Mouse (Mus musculus): Measurements from ENCODE around the gene Chchd1.
A peak's percentile ranks its signal among the peaks of the same experiment; 100 is the strongest.

The Chchd1 gene

GRCm38 (mm10) chr14:20735052-20735451, 32.2 kb downstream of the Chchd1 start:
- Histone ChIP-seq H3K9me3 (ENCODE audit: low read length) (no peaks in the 10 kb centered on the region), H3K4me3 (replicated peaks; ENCODE audit: low read length) (0 out of 2 replicates have a peak overlapping the region, but pooled peaks have one; percentile 88), H3K36me3 (ENCODE audit: insufficient read depth, low read length) (peaks cover 39% of the 10 kb centered on the region), H3K4me1 (replicated peaks; ENCODE audit: low read depth, low read length) (peaks cover 41% of the 10 kb centered on the region), H3K27me3 (ENCODE audit: insufficient read depth, low read length) (peaks cover 45% of the 10 kb centered on the region)
- no peak for TF ChIP-seq CTCF (conservative IDR thresholded peaks at IDR 0.05; ENCODE audit: low read length)
- no peak for TF ChIP-seq POU5F1 (IDR thresholded peaks at IDR 0.05; ENCODE audit: borderline replicate concordance, low read length)

DNA sequence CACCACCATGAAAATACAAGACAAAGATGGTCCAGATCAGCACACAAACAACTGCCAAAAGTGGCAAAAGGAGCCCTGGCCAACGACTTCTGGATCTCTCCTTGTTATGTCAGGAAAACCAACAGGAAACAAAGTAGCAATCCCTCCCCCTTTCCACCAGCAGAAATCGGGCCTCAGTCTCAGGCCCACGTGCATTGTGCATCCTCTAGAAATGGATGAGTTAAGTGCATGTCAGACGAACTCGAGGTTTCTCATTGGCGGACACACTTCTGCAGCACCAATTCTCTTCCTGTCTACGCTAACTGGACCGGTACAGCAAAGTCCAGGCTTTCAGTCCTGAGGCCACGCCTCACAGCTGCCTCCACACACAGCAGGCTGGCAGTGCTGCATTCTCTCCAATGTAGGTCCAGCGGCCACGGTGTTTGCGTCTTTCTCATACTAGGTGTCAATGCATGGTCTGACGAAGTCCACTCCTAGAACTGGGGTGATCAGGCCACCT, 33.1 kb downstream of the Chchd1 start:
- peaks cover 39% of the 10 kb centered on the region for H3K4me1 ChIP-seq (replicated peaks; ENCODE audit: low read depth, low read length)
- no peaks in the 10 kb centered on the region for H3K9me3 ChIP-seq (ENCODE audit: low read length)
- peaks cover 48% of the 10 kb centered on the region for H3K36me3 ChIP-seq (ENCODE audit: insufficient read depth, low read length)
- no peak overlapping the region for H3K4me3 ChIP-seq (replicated peaks; ENCODE audit: low read length)
- peaks cover 36% of the 10 kb centered on the region for H3K27me3 ChIP-seq (ENCODE audit: insufficient read depth, low read length)
- TF ChIP-seq NANOG (IDR thresholded peaks at IDR 0.05; ENCODE audit: borderline replicate concordance, low read length) (no peak), POU5F1 (IDR thresholded peaks at IDR 0.05; ENCODE audit: borderline replicate concordance, low read length) (no peak), CTCF (conservative IDR thresholded peaks at IDR 0.05; ENCODE audit: low read length) (no peak)

GRCm38 (mm10) chr14:20737306-20737705, 34.5 kb downstream of the Chchd1 start:
- H3K4me1 ChIP-seq (replicated peaks; ENCODE audit: low read depth, low read length) = peaks cover 50% of the 10 kb centered on the region
- TF ChIP-seq POU5F1 (IDR thresholded peaks at IDR 0.05; ENCODE audit: borderline replicate concordance, low read length) = no peak
- peak; percentile 73 for TF ChIP-seq CTCF (conservative IDR thresholded peaks at IDR 0.05; ENCODE audit: low read length)
- TF ChIP-seq NANOG (IDR thresholded peaks at IDR 0.05; ENCODE audit: borderline replicate concordance, low read length) = peak; percentile 29; the same call in 1 of the 2 replicates
- H3K27me3 ChIP-seq (ENCODE audit: insufficient read depth, low read length) = peaks cover 24% of the 10 kb centered on the region
- peaks cover 61% of the 10 kb centered on the region for H3K36me3 ChIP-seq (ENCODE audit: insufficient read depth, low read length)
- peak overlapping the region; percentile 66 for H3K4me3 ChIP-seq (replicated peaks; ENCODE audit: low read length)
- no peaks in the 10 kb centered on the region for H3K9me3 ChIP-seq (ENCODE audit: low read length)

GRCm38 (mm10) chr14:20738511-20738910, 35.7 kb downstream of the Chchd1 start:
- Histone ChIP-seq H3K9me3 (ENCODE audit: low read length) (no peaks in the 10 kb centered on the region), H3K4me3 (replicated peaks; ENCODE audit: low read length) (no peak overlapping the region), H3K36me3 (ENCODE audit: insufficient read depth, low read length) (peaks cover 69% of the 10 kb centered on the region), H3K27me3 (ENCODE audit: insufficient read depth, low read length) (peaks cover 16% of the 10 kb centered on the region), H3K4me1 (replicated peaks; ENCODE audit: low read depth, low read length) (peaks cover 49% of the 10 kb centered on the region)
- TF ChIP-seq NANOG (IDR thresholded peaks at IDR 0.05; ENCODE audit: borderline replicate concordance, low read length) = no peak
- no peak for TF ChIP-seq POU5F1 (IDR thresholded peaks at IDR 0.05; ENCODE audit: borderline replicate concordance, low read length)
- no peak for TF ChIP-seq CTCF (conservative IDR thresholded peaks at IDR 0.05; ENCODE audit: low read length)

DNA sequence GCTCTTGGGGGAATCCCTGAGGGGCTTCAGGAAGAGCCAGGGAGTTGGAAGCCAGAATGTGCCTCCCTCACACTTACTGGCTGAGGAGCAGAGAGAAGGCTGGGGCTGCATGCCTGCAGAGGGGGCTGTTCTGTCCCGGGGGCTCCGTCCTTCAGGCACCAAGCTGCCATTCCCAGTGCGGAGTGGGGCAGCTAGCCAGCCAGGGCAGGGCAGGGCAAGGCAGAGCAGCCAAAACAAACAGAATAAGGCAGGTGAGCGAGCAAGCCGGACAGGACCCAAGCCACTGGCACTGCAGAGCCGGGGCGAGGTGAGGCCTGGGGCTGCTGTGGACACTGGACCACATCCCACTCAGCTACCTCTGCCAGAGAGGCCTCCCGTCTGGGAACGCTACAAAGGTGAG, 38.5 kb downstream of the Chchd1 start:
- Histone ChIP-seq H3K27me3 (ENCODE audit: insufficient read depth, low read length) (no peaks in the 10 kb centered on the region), H3K36me3 (ENCODE audit: insufficient read depth, low read length) (peaks cover 84% of the 10 kb centered on the region), H3K4me1 (replicated peaks; ENCODE audit: low read depth, low read length) (peaks cover 27% of the 10 kb centered on the region), H3K4me3 (replicated peaks; ENCODE audit: low read length) (no peak overlapping the region), H3K9me3 (ENCODE audit: low read length) (no peaks in the 10 kb centered on the region)
- TF ChIP-seq POU5F1 (IDR thresholded peaks at IDR 0.05; ENCODE audit: borderline replicate concordance, low read length) (no peak), CTCF (conservative IDR thresholded peaks at IDR 0.05; ENCODE audit: low read length) (no peak), NANOG (IDR thresholded peaks at IDR 0.05; ENCODE audit: borderline replicate concordance, low read length) (no peak)

- no peak overlapping the region for H3K4me3 ChIP-seq (replicated peaks; ENCODE audit: low read length)
These were observed 40.8 kb downstream of the Chchd1 start for GRCm38 (mm10) chr14:20743614-20744013.

GRCm38 (mm10) chr14:20746935-20747334, 44.1 kb downstream of the Chchd1 start:
- no peak overlapping the region for H3K4me3 ChIP-seq (replicated peaks; ENCODE audit: low read length)
- no peaks in the 10 kb centered on the region for H3K27me3 ChIP-seq (ENCODE audit: insufficient read depth, low read length)
- H3K4me1 ChIP-seq (replicated peaks; ENCODE audit: low read depth, low read length) = peaks cover 8% of the 10 kb centered on the region
- TF ChIP-seq CTCF (conservative IDR thresholded peaks at IDR 0.05; ENCODE audit: low read length) (peak; percentile 20; the same call in 1 of the 2 replicates), POU5F1 (IDR thresholded peaks at IDR 0.05; ENCODE audit: borderline replicate concordance, low read length) (no peak)
- H3K36me3 ChIP-seq (ENCODE audit: insufficient read depth, low read length) = peaks cover 55% of the 10 kb centered on the region
- H3K9me3 ChIP-seq (ENCODE audit: low read length) = no peaks in the 10 kb centered on the region

More at GRCm38 (mm10) chr14:20743614-20744013, 40.8 kb downstream of the Chchd1 start:
- TF ChIP-seq POU5F1 (IDR thresholded peaks at IDR 0.05; ENCODE audit: borderline replicate concordance, low read length) = no peak
- no peak for TF ChIP-seq NANOG (IDR thresholded peaks at IDR 0.05; ENCODE audit: borderline replicate concordance, low read length)
- no peak for TF ChIP-seq CTCF (conservative IDR thresholded peaks at IDR 0.05; ENCODE audit: low read length)
- Histone ChIP-seq H3K27me3 (ENCODE audit: insufficient read depth, low read length) (no peaks in the 10 kb centered on the region), H3K9me3 (ENCODE audit: low read length) (no peaks in the 10 kb centered on the region), H3K36me3 (ENCODE audit: insufficient read depth, low read length) (peaks cover 78% of the 10 kb centered on the region), H3K4me1 (replicated peaks; ENCODE audit: low read depth, low read length) (peaks cover 18% of the 10 kb centered on the region)

- TF ChIP-seq CTCF (conservative IDR thresholded peaks at IDR 0.05; ENCODE audit: low read length) = no peak
- no peak for TF ChIP-seq NANOG (IDR thresholded peaks at IDR 0.05; ENCODE audit: borderline replicate concordance, low read length)
- TF ChIP-seq POU5F1 (IDR thresholded peaks at IDR 0.05; ENCODE audit: borderline replicate concordance, low read length) = no peak
- peaks cover 7% of the 10 kb centered on the region for H3K4me1 ChIP-seq (replicated peaks; ENCODE audit: low read depth, low read length)
- H3K27me3 ChIP-seq (ENCODE audit: insufficient read depth, low read length) = no peaks in the 10 kb centered on the region
- H3K36me3 ChIP-seq (ENCODE audit: insufficient read depth, low read length) = peaks cover 49% of the 10 kb centered on the region
- H3K4me3 ChIP-seq (replicated peaks; ENCODE audit: low read length) = no peak overlapping the region
- H3K9me3 ChIP-seq (ENCODE audit: low read length) = no peaks in the 10 kb centered on the region
These were observed 45.6 kb downstream of the Chchd1 start for GRCm38 (mm10) chr14:20748388-20748787.

DNA sequence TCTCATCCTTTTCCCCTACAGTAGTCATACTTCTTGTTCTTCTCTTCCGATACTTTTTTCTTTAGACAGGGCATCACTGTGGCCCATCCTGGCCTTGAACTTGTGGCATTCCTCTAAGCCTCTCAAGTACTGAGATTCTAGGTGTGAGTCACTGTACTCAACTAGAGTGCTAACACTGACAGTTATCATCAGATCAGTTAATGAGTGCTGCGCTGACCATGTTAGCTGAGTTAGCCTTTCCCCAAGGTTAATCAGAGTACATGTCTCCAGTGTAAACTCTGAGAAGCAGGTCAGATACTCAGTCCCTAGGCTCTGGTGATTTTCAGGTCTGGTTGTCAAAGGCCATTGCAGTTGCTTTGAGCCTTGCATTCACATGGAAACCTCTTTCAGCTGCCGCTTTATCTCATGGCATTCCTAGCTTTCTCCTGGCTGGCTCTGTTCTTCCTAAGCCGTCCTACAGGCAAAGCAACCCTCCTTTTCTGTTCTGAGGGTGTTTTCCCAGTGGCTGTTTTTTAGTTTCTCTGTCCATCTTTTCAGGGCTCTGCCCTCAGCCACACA, 46.8 kb downstream of the Chchd1 start:
- Histone ChIP-seq H3K4me3 (replicated peaks; ENCODE audit: low read length) (no peak overlapping the region), H3K36me3 (ENCODE audit: insufficient read depth, low read length) (peaks cover 42% of the 10 kb centered on the region), H3K27me3 (ENCODE audit: insufficient read depth, low read length) (no peaks in the 10 kb centered on the region), H3K4me1 (replicated peaks; ENCODE audit: low read depth, low read length) (peaks cover 7% of the 10 kb centered on the region), H3K9me3 (ENCODE audit: low read length) (no peaks in the 10 kb centered on the region)
- TF ChIP-seq CTCF (conservative IDR thresholded peaks at IDR 0.05; ENCODE audit: low read length) (no peak), NANOG (IDR thresholded peaks at IDR 0.05; ENCODE audit: borderline replicate concordance, low read length) (no peak), POU5F1 (IDR thresholded peaks at IDR 0.05; ENCODE audit: borderline replicate concordance, low read length) (no peak)
